22 mouse cellular contexts compared by ENCODE assay signal in genomic region chr4:16066340-16066739, GRCm38 (mm10).
DNase-seq lines count a peak whose midpoint lies in the region; ATAC-seq and TF ChIP-seq lines count a peak whose summit lies in the region.
"Had no signal": no experiment of that assay in that cellular context is flagged by ENCODE, and none has a peak within 500 bp of the region (broad histone marks: within the 10 kb centered on the region; RNA-seq: fewer than 3 reads in every experiment).

No protein-coding gene starts in this region.

- H3K4me1 ChIP-seq in embryonic facial prominence, embryonic 11.5 days (ENCODE audit: control insufficient read depth, insufficient read depth, low read length): no peaks in the 10 kb centered on the region
- no peaks in the 10 kb centered on the region for H3K4me1 ChIP-seq in embryonic facial prominence, embryonic 10.5 days
- no peaks in the 10 kb centered on the region for H3K4me1 ChIP-seq in kidney, embryonic 15.5 days
- H3K4me1 ChIP-seq in CH12.LX (ENCODE audit: control insufficient read depth in 1 of 2, insufficient read depth in 2 of 2): peaks cover 7 to 9% of the 10 kb centered on the region in 2 experiments; a peak in 2 of 4 replicates
- H3K4me1 ChIP-seq: embryonic facial prominence, embryonic 13.5 days; forebrain, embryonic 12.5 days; forebrain, embryonic 15.5 days; hindbrain, embryonic 12.5 days; hindbrain, embryonic 15.5 days had no signal

- H3K27me3 ChIP-seq in embryonic facial prominence, embryonic 11.5 days (ENCODE audit: control insufficient read depth, insufficient read depth, low read length): no peaks in the 10 kb centered on the region
- no peaks in the 10 kb centered on the region for H3K27me3 ChIP-seq in embryonic facial prominence, embryonic 10.5 days (replicated peaks; ENCODE audit: low read depth, poor library complexity, severe bottlenecking)
- no peaks in the 10 kb centered on the region for H3K27me3 ChIP-seq in kidney, embryonic 15.5 days
- no peaks in the 10 kb centered on the region for H3K27me3 ChIP-seq in CH12.LX (replicated peaks)
- H3K27me3 ChIP-seq: embryonic facial prominence, embryonic 13.5 days; forebrain, embryonic 12.5 days; forebrain, embryonic 15.5 days; hindbrain, embryonic 12.5 days; hindbrain, embryonic 15.5 days; Patski had no signal

- H3K4me2 ChIP-seq in embryonic facial prominence, embryonic 11.5 days (ENCODE audit: low read depth, low read length): no peak overlapping the region
- no peak overlapping the region for H3K4me2 ChIP-seq in kidney, embryonic 15.5 days
- H3K4me2 ChIP-seq in CH12.LX (ENCODE audit: insufficient read depth, low read depth, poor library complexity, severe bottlenecking): no peak overlapping the region
- H3K4me2 ChIP-seq: embryonic facial prominence, embryonic 13.5 days; forebrain, embryonic 12.5 days; forebrain, embryonic 15.5 days; heart, embryonic 11.5 days; hindbrain, embryonic 12.5 days; hindbrain, embryonic 15.5 days had no signal

- H3K79me2 ChIP-seq in CH12.LX (replicated peaks; ENCODE audit: control insufficient read depth, extremely low read depth, insufficient read depth, poor library complexity, severe bottlenecking): no peaks in the 10 kb centered on the region

- no peak overlapping the region for H3K27ac ChIP-seq in embryonic facial prominence, embryonic 11.5 days (replicated peaks; ENCODE audit: low read depth, low read length)
- H3K27ac ChIP-seq in embryonic facial prominence, embryonic 10.5 days (replicated peaks): no peak overlapping the region
- no peak overlapping the region for H3K27ac ChIP-seq in kidney, embryonic 15.5 days
- no peak overlapping the region for H3K27ac ChIP-seq in CH12.LX (ENCODE audit: insufficient read depth, low read depth)
- H3K27ac ChIP-seq: embryonic facial prominence, embryonic 13.5 days; forebrain, embryonic 12.5 days; forebrain, embryonic 15.5 days; heart, adult 2 months; hindbrain, embryonic 12.5 days; hindbrain, embryonic 15.5 days had no signal

- H3K9ac ChIP-seq in embryonic facial prominence, embryonic 11.5 days (replicated peaks; ENCODE audit: low read length): no peak overlapping the region
- no peak overlapping the region for H3K9ac ChIP-seq in kidney, embryonic 15.5 days
- no peak overlapping the region for H3K9ac ChIP-seq in CH12.LX (ENCODE audit: insufficient read depth, low read depth)
- H3K9ac ChIP-seq: embryonic facial prominence, embryonic 13.5 days; forebrain, embryonic 12.5 days; forebrain, embryonic 15.5 days; hindbrain, embryonic 12.5 days; hindbrain, embryonic 15.5 days had no signal

- dilution Hi-C loops in CH12.LX (cut with MboI; ENCODE audit: extremely low pct_ligation_motif_present, extremely low pct_unique_long_range_greater_than_20kb, low sequenced_read_pairs): no loop called here

- in situ Hi-C loops in CH12.LX (cut with MboI; ENCODE audit: low pct_ligation_motif_present, low pct_unique_long_range_greater_than_20kb, low sequenced_read_pairs): no loop called here

- 81% methylated on average over 3 of the region's 3 CpGs for WGBS in embryonic facial prominence, embryonic 11.5 days
- 81% methylated on average over 3 of the region's 3 CpGs for WGBS in embryonic facial prominence, embryonic 10.5 days
- WGBS in kidney, embryonic 15.5 days: 78% methylated on average over 3 of the region's 3 CpGs

- 0 out of 2 replicates have a peak, but pooled peaks have one; percentile 62 for ATAC-seq in embryonic facial prominence, embryonic 11.5 days (replicated peaks; ENCODE audit: insufficient number of reproducible peaks, low FRiP score, low TSS enrichment, low read depth)
- ATAC-seq in kidney, embryonic 15.5 days (replicated peaks; ENCODE audit: low FRiP score): peak; percentile 36; the same call in 1 of the 2 replicates
- ATAC-seq: forebrain, embryonic 15.5 days; Patski had no signal

- TF ChIP-seq EP300 in CH12.LX (IDR thresholded peaks at IDR 0.05; ENCODE audit: low read length): no peak

- H3K4me3 ChIP-seq in embryonic facial prominence, embryonic 11.5 days (ENCODE audit: low read depth, low read length): no peak overlapping the region
- H3K4me3 ChIP-seq in embryonic facial prominence, embryonic 10.5 days: no peak overlapping the region
- H3K4me3 ChIP-seq in kidney, embryonic 15.5 days (replicated peaks): no peak overlapping the region
- H3K4me3 ChIP-seq in CH12.LX (replicated peaks in 1 of 3; ENCODE audit: low read depth in 2 of 3, low read length in 2 of 3, poor library complexity in 1 of 3): no peak overlapping the region
- H3K4me3 ChIP-seq: embryonic facial prominence, embryonic 13.5 days; erythroblast, embryonic 14.5 days; forebrain, embryonic 12.5 days; forebrain, embryonic 15.5 days; heart, adult 2 months; hindbrain, embryonic 12.5 days; hindbrain, embryonic 15.5 days had no signal

- no peaks in the 10 kb centered on the region for H3K36me3 ChIP-seq in embryonic facial prominence, embryonic 11.5 days (replicated peaks; ENCODE audit: control insufficient read depth, insufficient read depth, low read depth, low read length)
- H3K36me3 ChIP-seq in embryonic facial prominence, embryonic 10.5 days (replicated peaks): no peaks in the 10 kb centered on the region
- H3K36me3 ChIP-seq in kidney, embryonic 15.5 days: no peaks in the 10 kb centered on the region
- no peaks in the 10 kb centered on the region for H3K36me3 ChIP-seq in CH12.LX (replicated peaks in 1 of 2; ENCODE audit: control insufficient read depth in 1 of 2, insufficient read depth in 1 of 2, low read length in 1 of 2)
- H3K36me3 ChIP-seq: embryonic facial prominence, embryonic 13.5 days; forebrain, embryonic 12.5 days; forebrain, embryonic 15.5 days; G1E; hindbrain, embryonic 12.5 days; hindbrain, embryonic 15.5 days had no signal

- no peak for DNase-seq in embryonic facial prominence, embryonic 11.5 days (ENCODE audit: low spot score)
- DNase-seq in embryonic facial prominence, embryonic 10.5 days (ENCODE audit: low spot score): no peak
- DNase-seq in gastrocnemius, postnatal 25 days: peak; percentile 6
- no peak for DNase-seq in gastrocnemius, adult 8-10 months (ENCODE audit: low spot score in 2 of 2)
- no peak for DNase-seq in kidney, adult 8-10 months
- no peak for DNase-seq in CH12.LX (ENCODE audit: extremely low read depth)
- no peak for DNase-seq in ovary, postnatal 14 days (ENCODE audit: low spot score)
- DNase-seq: adrenal gland, postnatal 10 days; cerebellum, adult 18-20 months; cerebellum, adult 9-10 months; cerebellum, postnatal 14 days; heart, adult 2 months had no signal

- TF ChIP-seq CTCF in CH12.LX (conservative IDR thresholded peaks at IDR 0.05 in 1 of 2, IDR thresholded peaks at IDR 0.05 in 1 of 2; ENCODE audit: low read depth in 2 of 2, low read length in 2 of 2): no peak

- TF ChIP-seq RAD21 in CH12.LX (IDR thresholded peaks at IDR 0.05; ENCODE audit: low read depth, low read length): no peak; the same call in 1 of the 2 replicates

- H3K9me3 ChIP-seq in embryonic facial prominence, embryonic 11.5 days (replicated peaks; ENCODE audit: control insufficient read depth, low read length): no peaks in the 10 kb centered on the region
- H3K9me3 ChIP-seq in embryonic facial prominence, embryonic 10.5 days: no peaks in the 10 kb centered on the region
- H3K9me3 ChIP-seq in kidney, embryonic 15.5 days (replicated peaks): no peaks in the 10 kb centered on the region
- H3K9me3 ChIP-seq in CH12.LX (replicated peaks; ENCODE audit: low read length): no peaks in the 10 kb centered on the region
- H3K9me3 ChIP-seq: embryonic facial prominence, embryonic 13.5 days; forebrain, embryonic 12.5 days; forebrain, embryonic 15.5 days; G1E; hindbrain, embryonic 12.5 days; hindbrain, embryonic 15.5 days had no signal

- TF ChIP-seq POLR2A in CH12.LX (IDR thresholded peaks at IDR 0.05; ENCODE audit: low read depth, low read length): no peak

TF ChIP-seq in CH12.LX, 34 proteins besides CTCF, POLR2A, EP300 and RAD21:
- TF ChIP-seq MAX (IDR thresholded peaks at IDR 0.05; ENCODE audit: low read length) (no peak), SMC3 (IDR thresholded peaks at IDR 0.05; ENCODE audit: low read depth, low read length) (0 out of 2 replicates have a peak, but pooled peaks have one; percentile 12), IRF4 (IDR thresholded peaks at IDR 0.05; ENCODE audit: low read depth, low read length) (no peak), HCFC1 (IDR thresholded peaks at IDR 0.05; ENCODE audit: low read depth, low read length) (no peak), BHLHE40 (IDR thresholded peaks at IDR 0.05; ENCODE audit: low read depth, low read length) (no peak)
